Mouse (Mus musculus): ENCODE data around the gene Rinl.

GRCm38 (mm10) chr7:28740949-28741348 is 47.8 kb upstream of the Rinl start:
- TF ChIP-seq CTCF (IDR thresholded peaks at IDR 0.05; ENCODE audit: extremely low read depth, insufficient read length, insufficient replicate concordance, low read depth, low read length), result no peak
- TF ChIP-seq POLR2A (IDR thresholded peaks at IDR 0.05; ENCODE audit: low read depth, low read length), result no peak
